Mouse (Mus musculus) skeletal muscle tissue, adult 2 months (tissue): ENCODE measurements around the gene Chtf18.
A peak's percentile ranks its signal among the peaks of the same experiment; 100 is the strongest.

Source experiments
- DNase-seq: peaks from one replicate; pipeline ENCODE4 v3.0.0-alpha.2; 2012; ENCODE audit warnings: low read depth, low spot score

Chtf18 gene

GRCm38 (mm10) chr17:25735246-25735645 is 8.0 kb upstream of the Chtf18 start:
- DNase-seq: no peak

DNA sequence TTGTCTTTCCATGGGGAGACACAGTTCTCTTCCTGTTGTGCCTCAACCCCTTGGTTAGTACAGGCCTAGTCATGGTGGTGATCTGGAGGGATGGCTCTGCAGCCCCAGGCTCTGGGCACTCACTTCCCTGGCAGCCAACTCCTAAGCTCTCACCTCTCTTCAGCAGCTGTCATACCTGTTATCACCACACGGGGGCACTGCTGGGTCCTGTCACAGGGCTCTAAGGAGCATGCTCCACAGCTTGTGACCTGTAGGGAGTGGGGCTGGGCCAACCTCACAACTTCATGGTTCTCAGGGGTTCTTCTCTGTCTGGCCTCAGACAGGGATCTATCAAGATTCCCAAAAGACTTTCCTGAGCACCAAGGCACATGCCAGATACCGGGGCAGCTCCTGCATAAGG is 4.9 kb upstream of the Chtf18 start:
- peak; percentile 74 for DNase-seq

DNA sequence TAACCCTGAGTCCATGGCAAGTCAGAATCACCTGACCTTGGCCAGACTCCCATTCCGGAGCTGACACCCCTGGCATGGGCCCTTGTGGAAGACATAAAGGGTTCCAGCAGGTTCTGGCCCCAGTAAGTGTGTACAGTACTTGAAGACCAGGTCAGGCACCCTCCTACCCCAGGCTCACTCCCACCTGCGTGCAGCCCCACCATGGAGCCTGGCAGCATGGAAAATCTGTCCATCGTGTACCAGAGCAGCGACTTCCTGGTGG is 721 bp upstream of the Chtf18 start:
- DNase-seq: no peak

GRCm38 (mm10) chr17:25725264-25725663 is 2.0 kb downstream of the Chtf18 start:
- DNase-seq: no peak

GRCm38 (mm10) chr17:25723919-25724318 is 3.3 kb downstream of the Chtf18 start:
- no peak for DNase-seq

DNA sequence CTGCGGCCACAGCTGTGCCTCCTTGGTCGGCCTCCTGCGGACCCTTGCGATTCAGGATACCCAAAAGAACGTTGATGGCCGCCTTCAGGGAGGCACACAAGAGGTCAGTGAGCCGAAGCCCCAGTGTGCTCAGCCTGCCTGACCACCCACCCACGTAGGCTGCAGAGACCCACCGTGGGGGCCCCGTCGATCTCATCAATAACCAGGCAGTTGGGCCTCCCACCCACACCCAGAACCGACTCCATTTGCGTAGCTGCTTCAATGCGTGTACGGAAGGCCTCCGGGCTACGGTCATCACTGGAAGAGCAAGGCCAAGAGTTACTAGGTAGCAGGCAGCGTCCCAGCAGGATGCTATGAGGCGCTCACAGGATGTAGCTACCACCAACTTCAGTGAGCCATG is 3.7 kb downstream of the Chtf18 start:
- no peak for DNase-seq

DNA sequence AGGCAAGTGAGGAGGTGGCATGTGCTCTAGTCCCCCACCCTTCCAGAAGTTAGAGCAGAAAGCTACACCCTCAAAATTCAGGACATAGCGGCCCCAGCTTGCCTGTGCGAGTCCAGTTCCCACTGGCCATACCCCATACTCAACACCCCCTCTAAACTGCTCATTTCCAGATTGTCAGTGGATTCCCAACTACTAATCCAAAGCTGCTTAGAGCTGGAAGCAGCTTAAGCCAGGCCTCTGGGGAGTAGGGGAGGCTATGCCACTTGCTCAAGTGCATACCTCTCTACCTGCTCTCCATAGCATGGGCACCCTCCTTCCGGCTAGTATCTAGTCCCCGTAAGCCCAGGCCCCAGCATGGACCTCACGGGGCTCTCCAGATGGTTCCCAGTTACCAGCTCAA is 5.7 kb downstream of the Chtf18 start:
- DNase-seq: no peak

GRCm38 (mm10) chr17:25717691-25718090 is 9.5 kb downstream of the Chtf18 start:
- no peak for DNase-seq

GRCm38 (mm10) chr17:25716711-25717637 is 10.2 kb downstream of the Chtf18 start, which contains the start of gene Gng13:
Gene Gng13, plus strand, starts transcription at chr17:25717171.
- DNase-seq: no peak

DNA sequence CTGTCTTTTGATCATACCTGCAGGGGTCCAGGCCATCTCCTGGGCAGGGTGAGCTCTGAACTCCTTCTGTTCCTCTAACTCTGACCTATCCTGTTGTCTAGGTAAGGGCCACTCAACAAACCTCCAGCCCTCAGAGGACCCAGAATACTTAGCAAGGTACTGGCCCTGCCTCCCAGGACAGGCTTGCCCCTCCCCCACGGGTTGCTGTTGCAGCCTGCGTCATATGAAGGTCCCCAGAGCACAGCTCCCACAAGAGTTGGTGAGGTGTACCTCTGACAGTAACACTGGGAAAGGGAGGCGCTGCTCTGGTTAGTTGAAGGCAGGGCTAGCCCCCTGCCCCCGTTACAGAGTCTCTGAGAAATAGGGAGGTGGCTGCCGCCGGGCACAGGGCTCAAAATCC is 11.1 kb downstream of the Chtf18 start:
- no peak for DNase-seq

DNA sequence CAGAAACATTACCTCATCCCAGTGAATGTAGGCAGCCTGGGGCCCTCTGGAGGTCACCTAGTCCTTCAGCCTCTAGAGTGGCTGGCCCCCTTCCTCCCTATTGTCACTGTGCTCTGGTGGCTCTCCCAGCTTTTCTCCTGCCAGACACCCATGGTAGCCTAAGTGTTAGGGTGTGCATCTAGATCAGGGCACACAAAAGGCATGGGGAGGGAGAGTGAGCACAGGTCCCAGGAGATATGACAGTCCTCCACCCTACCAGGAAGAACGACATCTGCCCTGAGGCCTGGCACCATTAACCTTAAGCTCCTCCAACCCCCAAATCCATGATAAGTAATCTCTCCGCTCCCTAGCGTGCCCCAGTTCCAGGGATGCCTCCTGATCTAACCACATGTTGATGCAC is 11.6 kb downstream of the Chtf18 start:
- DNase-seq: no peak

DNA sequence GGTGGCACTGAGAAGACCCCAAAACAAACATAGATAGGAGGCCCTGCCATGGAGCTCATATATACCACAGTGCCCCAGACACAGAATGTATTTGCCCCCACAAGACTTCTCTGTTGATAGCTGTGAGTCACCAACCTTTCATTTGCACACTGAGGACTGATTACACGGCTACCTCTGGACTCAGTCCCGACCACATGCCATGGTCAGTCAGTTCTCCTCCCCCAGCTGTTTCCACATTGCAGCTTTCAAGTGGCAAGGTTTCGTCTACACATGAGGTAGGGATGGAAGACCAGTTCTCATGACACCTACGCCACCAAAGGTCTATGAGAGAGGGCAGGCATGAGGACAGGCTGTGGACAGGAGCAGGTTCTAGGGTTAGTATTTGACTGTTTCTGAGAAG is 16.1 kb downstream of the Chtf18 start:
- DNase-seq: no peak

GRCm38 (mm10) chr17:25709994-25710393 is 17.2 kb downstream of the Chtf18 start:
- DNase-seq: no peak

GRCm38 (mm10) chr17:25700863-25701496 is 26.2 kb downstream of the Chtf18 start:
- no peak for DNase-seq

GRCm38 (mm10) chr17:25698446-25698845 is 28.8 kb downstream of the Chtf18 start:
- peak; percentile 43 for DNase-seq

DNA sequence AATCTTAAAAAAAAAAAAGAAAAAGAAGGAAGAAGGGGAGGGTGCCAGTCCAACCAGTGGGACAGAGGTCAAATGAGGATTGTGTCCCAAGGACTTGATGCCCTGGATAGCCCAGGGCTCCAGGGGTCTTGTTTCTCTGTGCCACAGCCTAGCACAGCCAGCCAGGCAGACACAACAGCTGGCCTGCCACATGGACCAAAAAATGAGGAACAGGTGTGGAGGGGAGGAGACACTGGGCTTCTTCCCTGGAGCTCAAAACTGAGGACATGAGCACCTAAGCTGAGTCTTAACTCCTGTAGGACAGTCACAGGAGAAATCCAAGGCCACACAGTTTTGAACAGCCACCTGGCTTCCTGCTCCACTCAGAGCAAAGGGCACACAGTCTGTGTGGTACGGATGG is 31.0 kb downstream of the Chtf18 start:
- no peak for DNase-seq

DNA sequence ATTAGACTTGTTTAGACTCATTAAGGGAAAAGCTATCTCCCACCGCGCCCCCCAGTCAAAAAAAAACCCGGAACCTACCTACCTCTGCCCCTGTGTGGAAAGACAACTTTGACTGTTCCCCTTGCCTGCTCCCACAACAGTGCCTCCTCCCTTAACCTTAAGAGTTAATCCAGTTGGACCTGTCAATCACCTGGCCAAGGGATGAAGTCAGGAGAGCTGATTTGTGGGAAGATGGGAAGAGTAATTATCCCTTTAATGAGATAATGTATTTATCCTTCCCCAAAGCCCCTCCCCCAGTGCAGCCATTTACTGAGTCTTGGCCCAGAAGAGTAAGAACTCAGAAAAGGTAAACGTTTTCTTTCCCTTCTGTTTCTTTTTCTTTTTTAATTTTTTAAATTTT is 38.3 kb downstream of the Chtf18 start:
- DNase-seq: no peak

GRCm38 (mm10) chr17:25686323-25686722 is 40.9 kb downstream of the Chtf18 start:
- DNase-seq: no peak

DNA sequence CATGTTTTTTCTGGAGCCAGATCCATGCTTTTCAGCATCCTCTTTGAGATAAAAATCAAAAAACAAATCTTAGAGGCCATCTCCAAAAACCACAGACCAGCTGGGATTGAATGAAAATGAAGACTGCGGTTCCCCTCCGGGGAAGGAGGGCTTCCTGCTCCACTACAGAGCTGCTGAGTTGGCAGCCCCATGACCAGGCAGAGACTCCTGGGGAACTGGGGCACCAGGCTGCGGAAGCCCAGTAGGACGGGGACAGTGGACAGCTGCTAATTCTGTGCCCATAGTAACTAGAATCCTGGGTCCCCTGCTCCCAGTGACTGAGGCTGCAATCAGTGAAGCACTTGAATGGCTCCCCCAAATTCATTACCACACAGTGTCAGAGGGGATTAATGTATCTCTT is 45.6 kb downstream of the Chtf18 start:
- no peak for DNase-seq

GRCm38 (mm10) chr17:25679818-25680217 is 47.4 kb downstream of the Chtf18 start:
- DNase-seq: no peak

GRCm38 (mm10) chr17:25677969-25678368 is 49.2 kb downstream of the Chtf18 start:
- DNase-seq: no peak

- DNase-seq: no peak
Observed at GRCm38 (mm10) chr17:25672982-25673381, 54.2 kb downstream of the Chtf18 start.
